In genomic region chr6:31563235-31564181, GRCm38 (mm10) we compare ENCODE assay signal across 8 mouse cellular contexts. TPM values are rescaled to one million over a fixed set of nuclear protein-coding genes. Genes with fewer than 3 reads are reported as not detected.
DNase-seq lines count a peak whose midpoint lies in the region; ATAC-seq and TF ChIP-seq lines count a peak whose summit lies in the region.

Podxl (minus strand) TSS chr6:31563981.

- WGBS in midbrain, postnatal 0 days: under 1% methylated on average over 81 of the region's 91 CpGs

- H3K36me3 ChIP-seq in midbrain, postnatal 0 days (ENCODE audit: insufficient read depth, low read length): no peaks in the 10 kb centered on the region

- H3K27ac ChIP-seq in midbrain, postnatal 0 days (ENCODE audit: low read depth, low read length): no peak within 1 kb of the TSS; the same call in 1 of the 2 replicates

- no peaks in the 10 kb centered on the region for H3K27me3 ChIP-seq in midbrain, postnatal 0 days (ENCODE audit: insufficient read depth, low read length)

- peak within 1 kb of the TSS; percentile 72 for H3K9ac ChIP-seq in midbrain, postnatal 0 days (replicated peaks; ENCODE audit: low read length, poor library complexity, severe bottlenecking)

- TF ChIP-seq CTCF in midbrain, postnatal 0 days (IDR thresholded peaks at IDR 0.05): no peak

- peak; percentile 10 for DNase-seq in cerebellum, adult 11 months
- DNase-seq in embryo, embryonic 9.5 days (ENCODE audit: extremely low spot score): peak; percentile 92
- DNase-seq in heart, adult 9 months (ENCODE audit: low spot score in 2 of 2): peak; percentile 77 to 83
- peak; percentile 66 to 72 for DNase-seq in kidney, adult 8-10 months
- DNase-seq in liver: peak; percentile 89
- peak; percentile 73 for DNase-seq in midbrain, postnatal 0 days (ENCODE audit: low spot score)
- DNase-seq in spleen, postnatal 14 days (ENCODE audit: low spot score in 2 of 2): peak; percentile 18 to 25

- peaks cover 7% of the 10 kb centered on the region for H3K4me1 ChIP-seq in midbrain, postnatal 0 days (ENCODE audit: insufficient read depth, low read length)

- H3K9me3 ChIP-seq in midbrain, postnatal 0 days (ENCODE audit: low read length): no peaks in the 10 kb centered on the region

- H3K4me3 ChIP-seq in midbrain, postnatal 0 days (ENCODE audit: low read depth, low read length): peak within 1 kb of the TSS; percentile 81

- ATAC-seq in cerebellum, adult (ENCODE audit: insufficient number of reproducible peaks, low FRiP score, low TSS enrichment): no peak
- ATAC-seq in midbrain, postnatal 0 days (ENCODE audit: low FRiP score): peak; percentile 78

- peak within 1 kb of the TSS; percentile 91 for H3K4me2 ChIP-seq in midbrain, postnatal 0 days (ENCODE audit: low read depth, low read length, poor library complexity, severe bottlenecking)

RNA-seq across cellular contexts. Expression of gene Podxl, which starts in this region (rescaled TPM):
- total RNA-seq in midbrain, postnatal 0 days (2014; rRNA removed): 15.1 and 16.3 TPM in 2 replicates
- polyA plus RNA-seq in midbrain, postnatal 0 days (2015; fragmentation: Nextera tagmentation; extraction: Ambion mirVana): 5.7 and 6.0 TPM in 2 replicates

Comparison
In these comparisons a context has a peak if more than half of its experiments do, and no peak if none do; other contexts are left out.
1. DNase-seq: peak in every context shown above with its lines; median percentile 92 in embryo, embryonic 9.5 days; 89 in liver; 80 in heart, adult 9 months; 73 in midbrain, postnatal 0 days; 69 in kidney, adult 8-10 months; 22 in spleen, postnatal 14 days; 10 in cerebellum, adult 11 months.